Mouse (Mus musculus) E14TG2a.4 (cell line): ENCODE data around the gene Gjb4.

Source experiments
- CTCF ChIP-seq: conservative IDR thresholded peaks from 2 replicates; pipeline ENCODE4 v1.5.1; 2014; ENCODE audit warnings: low read length
- NANOG ChIP-seq: IDR thresholded peaks from 2 replicates; pipeline ENCODE4 v1.6.1; 2014; ENCODE audit warnings: borderline replicate concordance, low read length, mixed read lengths

DNA sequence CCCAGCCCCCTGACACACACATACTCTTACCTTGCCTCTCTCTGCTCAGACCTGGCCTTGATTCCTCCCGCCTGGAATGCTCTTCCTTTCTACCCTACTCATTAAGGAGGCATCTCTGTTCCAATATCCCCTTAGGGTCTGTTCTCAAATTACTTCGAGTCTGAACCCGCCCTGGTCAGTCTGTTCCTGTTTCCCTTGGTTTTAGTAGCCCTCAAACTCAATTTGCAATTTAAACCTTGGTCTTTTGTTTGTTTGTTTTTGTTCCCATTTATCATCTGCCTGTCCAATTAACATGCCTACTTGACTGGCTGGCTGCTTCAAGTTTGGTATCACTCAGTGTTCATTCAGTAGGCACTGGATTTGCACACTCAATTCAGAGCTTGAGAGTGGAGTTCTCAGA is 24.8 kb downstream of the Gjb4 start:
- TF ChIP-seq CTCF (no peak), NANOG (peak; percentile 48; the same call in 1 of the 2 replicates)
